Mouse (Mus musculus) midbrain, embryonic 15.5 days (tissue): ENCODE measurements at regions not wholly inside any gene's neighbourhood (a gene's known extent, or its start where the extent isn't known, plus 50 kb on each side); places are given as distances from the start of the nearest gene placed in this dataset.
A peak's percentile ranks its signal among the peaks of the same experiment; 100 is the strongest.

Source experiments
- ATAC-seq: fragments of 200-750 bp; cut with Nextera tagmentation; replicated peaks from 2 replicates; pipeline ENCODE4 v1.8.0; 2017; ENCODE audit warnings: moderate TSS enrichment
- H3K27ac ChIP-seq: fragments of 300-500 bp; sonication (generic); 2 replicates; pipeline ENCODE4 v1.5.1; 2015; ENCODE audit warnings: mild to moderate bottlenecking, inconsistent platforms
- H3K27me3 ChIP-seq: fragments of 300-500 bp; sonication (generic); replicated peaks from 2 replicates; pipeline ENCODE4 v1.6.1; 2015; ENCODE audit warnings: inconsistent platforms
- H3K36me3 ChIP-seq: fragments of 300-500 bp; sonication (generic); replicated peaks from 2 replicates; pipeline ENCODE4 v1.6.1; 2015; ENCODE audit warnings: inconsistent platforms
- H3K4me1 ChIP-seq: fragments of 300-500 bp; sonication (generic); 2 replicates; pipeline ENCODE4 v1.6.1; 2015; ENCODE audit warnings: inconsistent platforms
- H3K4me2 ChIP-seq: fragments of 300-500 bp; sonication (generic); 2 replicates; pipeline ENCODE4 v1.6.1; 2015; ENCODE audit warnings: inconsistent platforms, mild to moderate bottlenecking, moderate library complexity
- H3K4me3 ChIP-seq: fragments of 300-500 bp; sonication (generic); 2 replicates; pipeline ENCODE4 v1.5.1; 2015; ENCODE audit warnings: mild to moderate bottlenecking, inconsistent platforms
- H3K9ac ChIP-seq: fragments of 300-500 bp; sonication (generic); 2 replicates; pipeline ENCODE4 v1.6.1; 2015; ENCODE audit warnings: mild to moderate bottlenecking, inconsistent platforms
- H3K9me3 ChIP-seq: fragments of 300-500 bp; sonication (generic); 2 replicates; pipeline ENCODE4 v1.6.1; 2016; ENCODE audit warnings: inconsistent platforms
- WGBS: fragments of 180-500 bp; shearing (Covaris S2); methylation state at CpG from one replicate; pipeline ENCODE4 v1.1.7; 2015; ENCODE audit warnings: mixed read lengths; 5-methylcytosine and 5-hydroxymethylcytosine counted together

GRCm38 (mm10) chr1:184480571-184481220 is 251.7 kb downstream of the Hlx start:
- Histone ChIP-seq H3K9me3 (no peaks in the 10 kb centered on the region), H3K36me3 (no peaks in the 10 kb centered on the region), H3K9ac (no peak overlapping the region), H3K27ac (no peak overlapping the region), H3K4me1 (no peaks in the 10 kb centered on the region), H3K27me3 (no peaks in the 10 kb centered on the region), H3K4me2 (no peak overlapping the region), H3K4me3 (no peak overlapping the region)
- 91% methylated on average over 9 of the region's 9 CpGs for WGBS
- ATAC-seq, result no peak

- 87% methylated on average over 7 of the region's 7 CpGs for WGBS
- Histone ChIP-seq H3K9ac (no peak overlapping the region), H3K4me3 (no peak overlapping the region), H3K4me1 (no peaks in the 10 kb centered on the region), H3K27me3 (no peaks in the 10 kb centered on the region), H3K27ac (no peak overlapping the region), H3K9me3 (no peaks in the 10 kb centered on the region), H3K36me3 (no peaks in the 10 kb centered on the region), H3K4me2 (no peak overlapping the region)
- ATAC-seq, result no peak
These were observed 254.4 kb downstream of the Hlx start for GRCm38 (mm10) chr1:184478006-184478405.

GRCm38 (mm10) chr1:184462481-184463124 is 269.8 kb downstream of the Hlx start:
- H3K4me2 ChIP-seq, result no peak overlapping the region
- WGBS, result 24% methylated on average over 9 of the region's 9 CpGs
- H3K9me3 ChIP-seq, result no peaks in the 10 kb centered on the region
- no peaks in the 10 kb centered on the region for H3K36me3 ChIP-seq
- no peaks in the 10 kb centered on the region; the same call in 1 of the 2 replicates for H3K27me3 ChIP-seq
- H3K9ac ChIP-seq, result no peak overlapping the region
- ATAC-seq, result 0 out of 2 replicates have a peak, but pooled peaks have one; percentile 20
- no peak overlapping the region for H3K27ac ChIP-seq
- H3K4me1 ChIP-seq, result no peaks in the 10 kb centered on the region
- H3K4me3 ChIP-seq, result no peak overlapping the region

GRCm38 (mm10) chr1:184461411-184461810 is 271.0 kb downstream of the Hlx start:
- H3K4me1 ChIP-seq, result no peaks in the 10 kb centered on the region
- no peak overlapping the region for H3K9ac ChIP-seq
- no peak overlapping the region for H3K4me3 ChIP-seq
- peaks cover 4% of the 10 kb centered on the region; the same call in 1 of the 2 replicates for H3K27me3 ChIP-seq
- H3K9me3 ChIP-seq, result no peaks in the 10 kb centered on the region
- no peaks in the 10 kb centered on the region for H3K36me3 ChIP-seq
- ATAC-seq, result no peak
- H3K27ac ChIP-seq, result no peak overlapping the region
- no peak overlapping the region for H3K4me2 ChIP-seq

GRCm38 (mm10) chr1:184456727-184457126 is 275.7 kb downstream of the Hlx start:
- Histone ChIP-seq H3K27me3 (peaks cover 6% of the 10 kb centered on the region; the same call in 1 of the 2 replicates), H3K9me3 (no peaks in the 10 kb centered on the region), H3K27ac (no peak overlapping the region), H3K4me3 (no peak overlapping the region), H3K36me3 (no peaks in the 10 kb centered on the region), H3K4me1 (no peaks in the 10 kb centered on the region), H3K4me2 (no peak overlapping the region), H3K9ac (no peak overlapping the region)
- 95% methylated on average over 8 of the region's 8 CpGs for WGBS
- no peak for ATAC-seq

- Histone ChIP-seq H3K27ac (no peak overlapping the region), H3K9me3 (no peaks in the 10 kb centered on the region), H3K36me3 (no peaks in the 10 kb centered on the region), H3K4me3 (no peak overlapping the region), H3K4me1 (no peaks in the 10 kb centered on the region), H3K27me3 (peaks cover 6% of the 10 kb centered on the region; the same call in 1 of the 2 replicates), H3K4me2 (no peak overlapping the region), H3K9ac (no peak overlapping the region)
- ATAC-seq, result no peak
- 68% methylated on average over 4 of the region's 4 CpGs for WGBS
These were observed 278.0 kb downstream of the Hlx start for GRCm38 (mm10) chr1:184454381-184454780.

GRCm38 (mm10) chr1:184453673-184454072 is 278.7 kb downstream of the Hlx start:
- peaks cover 6% of the 10 kb centered on the region; the same call in 1 of the 2 replicates for H3K27me3 ChIP-seq
- H3K9ac ChIP-seq, result no peak overlapping the region
- 43% methylated on average over 5 of the region's 5 CpGs for WGBS
- no peaks in the 10 kb centered on the region for H3K36me3 ChIP-seq
- no peak for ATAC-seq
- H3K27ac ChIP-seq, result no peak overlapping the region
- H3K4me2 ChIP-seq, result no peak overlapping the region
- no peaks in the 10 kb centered on the region for H3K9me3 ChIP-seq
- H3K4me1 ChIP-seq, result no peaks in the 10 kb centered on the region
- no peak overlapping the region for H3K4me3 ChIP-seq

- H3K9me3 ChIP-seq, result no peaks in the 10 kb centered on the region
- 96% methylated on average over 9 of the region's 9 CpGs for WGBS
- H3K36me3 ChIP-seq, result no peaks in the 10 kb centered on the region
- H3K9ac ChIP-seq, result no peak overlapping the region
- peaks cover 6% of the 10 kb centered on the region; the same call in 1 of the 2 replicates for H3K27me3 ChIP-seq
- H3K4me2 ChIP-seq, result no peak overlapping the region
- no peak overlapping the region for H3K4me3 ChIP-seq
- H3K4me1 ChIP-seq, result no peaks in the 10 kb centered on the region
- no peak for ATAC-seq
- H3K27ac ChIP-seq, result no peak overlapping the region
These were observed 279.4 kb downstream of the Hlx start for GRCm38 (mm10) chr1:184453061-184453460.

- no peaks in the 10 kb centered on the region for H3K4me1 ChIP-seq
- ATAC-seq, result no peak
- H3K4me3 ChIP-seq, result no peak overlapping the region
- H3K4me2 ChIP-seq, result no peak overlapping the region
- no peak overlapping the region for H3K9ac ChIP-seq
- no peaks in the 10 kb centered on the region for H3K9me3 ChIP-seq
- H3K27me3 ChIP-seq, result peaks cover 4% of the 10 kb centered on the region; the same call in 1 of the 2 replicates
- no peaks in the 10 kb centered on the region for H3K36me3 ChIP-seq
- WGBS, result 80% methylated on average over 2 of the region's 2 CpGs
- no peak overlapping the region for H3K27ac ChIP-seq
These were observed 280.7 kb downstream of the Hlx start for GRCm38 (mm10) chr1:184451686-184452085.

- H3K4me2 ChIP-seq, result no peak overlapping the region
- H3K36me3 ChIP-seq, result no peaks in the 10 kb centered on the region
- no peak overlapping the region for H3K4me3 ChIP-seq
- ATAC-seq, result no peak
- 91% methylated on average over 9 of the region's 9 CpGs for WGBS
- no peak overlapping the region for H3K27ac ChIP-seq
- H3K9ac ChIP-seq, result no peak overlapping the region
- H3K4me1 ChIP-seq, result no peaks in the 10 kb centered on the region
- no peaks in the 10 kb centered on the region for H3K9me3 ChIP-seq
- H3K27me3 ChIP-seq, result no peaks in the 10 kb centered on the region
These were observed 283.4 kb downstream of the Hlx start for GRCm38 (mm10) chr1:184449007-184449406.

GRCm38 (mm10) chr1:184447911-184448310 is 284.5 kb downstream of the Hlx start:
- H3K36me3 ChIP-seq, result no peaks in the 10 kb centered on the region
- H3K9me3 ChIP-seq, result no peaks in the 10 kb centered on the region
- H3K9ac ChIP-seq, result no peak overlapping the region
- no peak overlapping the region for H3K27ac ChIP-seq
- 49% methylated on average over 7 of the region's 7 CpGs for WGBS
- H3K4me2 ChIP-seq, result no peak overlapping the region
- H3K4me1 ChIP-seq, result no peaks in the 10 kb centered on the region
- H3K4me3 ChIP-seq, result no peak overlapping the region
- no peaks in the 10 kb centered on the region for H3K27me3 ChIP-seq
- no peak for ATAC-seq

GRCm38 (mm10) chr1:184447161-184447667 is 285.2 kb downstream of the Hlx start:
- Histone ChIP-seq H3K4me1 (no peaks in the 10 kb centered on the region), H3K9ac (no peak overlapping the region), H3K4me2 (no peak overlapping the region), H3K4me3 (no peak overlapping the region), H3K27ac (no peak overlapping the region), H3K36me3 (no peaks in the 10 kb centered on the region), H3K9me3 (no peaks in the 10 kb centered on the region), H3K27me3 (no peaks in the 10 kb centered on the region)
- WGBS, result 80% methylated on average over 5 of the region's 5 CpGs
- ATAC-seq, result no peak

GRCm38 (mm10) chr1:184444189-184444588 is 288.2 kb downstream of the Hlx start:
- H3K36me3 ChIP-seq, result no peaks in the 10 kb centered on the region
- no peaks in the 10 kb centered on the region for H3K9me3 ChIP-seq
- no peak overlapping the region for H3K4me2 ChIP-seq
- H3K27me3 ChIP-seq, result no peaks in the 10 kb centered on the region
- H3K4me3 ChIP-seq, result no peak overlapping the region
- ATAC-seq, result no peak
- H3K4me1 ChIP-seq, result 0 out of 2 replicates have a peak, but pooled peaks cover 6% of the 10 kb centered on the region
- 92% methylated on average over 10 of the region's 10 CpGs for WGBS
- no peak overlapping the region for H3K9ac ChIP-seq
- no peak overlapping the region for H3K27ac ChIP-seq
